Mouse (Mus musculus): ENCODE results near the gene Brd7. TPM values are rescaled to one million over a fixed set of nuclear protein-coding genes. Genes with fewer than 3 reads are reported as not detected.

Brd7 gene
- polyA plus RNA-seq, 1 experiment: 30.7 TPM

GRCm38 (mm10) chr8:88283243-88284115 is 78.5 kb downstream of the Brd7 start:
- peak overlapping the region; percentile 55 for H3K27ac ChIP-seq (ENCODE audit: control insufficient read depth, insufficient read depth, low read depth, low read length)
- TF ChIP-seq POLR2A (IDR thresholded peaks at IDR 0.05; ENCODE audit: control insufficient read depth, low read depth, low read length) (no peak), CTCF (IDR thresholded peaks at IDR 0.05; ENCODE audit: control insufficient read depth, insufficient read depth, insufficient replicate concordance, low read depth, low read length) (no peak)
- no peaks in the 10 kb centered on the region for H3K36me3 ChIP-seq (ENCODE audit: control insufficient read depth, insufficient read depth, low read length)
- peaks cover 27% of the 10 kb centered on the region for H3K4me1 ChIP-seq (ENCODE audit: control insufficient read depth, insufficient read depth, low read length)
- H3K27me3 ChIP-seq (ENCODE audit: control insufficient read depth, insufficient read depth, low read length): no peaks in the 10 kb centered on the region
- H3K4me3 ChIP-seq (ENCODE audit: control insufficient read depth, low read depth, low read length): no peak overlapping the region

- TF ChIP-seq CTCF (IDR thresholded peaks at IDR 0.05; ENCODE audit: control insufficient read depth, insufficient read depth, insufficient replicate concordance, low read depth, low read length) (no peak), POLR2A (IDR thresholded peaks at IDR 0.05; ENCODE audit: control insufficient read depth, low read depth, low read length) (no peak)
- peaks cover 27% of the 10 kb centered on the region for H3K4me1 ChIP-seq (ENCODE audit: control insufficient read depth, insufficient read depth, low read length)
- no peak overlapping the region for H3K4me3 ChIP-seq (ENCODE audit: control insufficient read depth, low read depth, low read length)
- H3K27me3 ChIP-seq (ENCODE audit: control insufficient read depth, insufficient read depth, low read length): no peaks in the 10 kb centered on the region
- no peaks in the 10 kb centered on the region for H3K36me3 ChIP-seq (ENCODE audit: control insufficient read depth, insufficient read depth, low read length)
- H3K27ac ChIP-seq (ENCODE audit: control insufficient read depth, insufficient read depth, low read depth, low read length): no peak overlapping the region; the same call in 1 of the 2 replicates
Measured at GRCm38 (mm10) chr8:88282684-88283083, 79.3 kb downstream of the Brd7 start.

Other genes with a start within 250 kb of the Brd7 start
- 14.9 and 21.1 TPM in 2 replicates for gene Cnep1r1, start 243.4 kb downstream of the Brd7 start, polyA plus RNA-seq (2012; rRNA removed)
- gene Heatr3, start 224.3 kb downstream of the Brd7 start, polyA plus RNA-seq (2012; rRNA removed): 5.3 TPM in 2 replicates
- 83.1 and 92.8 TPM in 2 replicates for gene Tent4b, start 163.0 kb downstream of the Brd7 start, polyA plus RNA-seq (2012; rRNA removed)
- 4.6 and 5.4 TPM in 2 replicates for gene Adcy7, start 89.8 kb downstream of the Brd7 start, polyA plus RNA-seq (2012; rRNA removed)
- 2.9 and 3.8 TPM in 2 replicates for gene Nkd1, start 159.2 kb upstream of the Brd7 start, polyA plus RNA-seq (2012; rRNA removed)